Mouse (Mus musculus): ENCODE results near the gene Ing1.
A peak's percentile ranks its signal among the peaks of the same experiment; 100 is the strongest.
"Not testable (repeated sequence)": the region's sequence is repeated elsewhere in the genome, so short reads cannot be mapped to it uniquely, and the experiment has no call there.

Gene Ing1

DNA sequence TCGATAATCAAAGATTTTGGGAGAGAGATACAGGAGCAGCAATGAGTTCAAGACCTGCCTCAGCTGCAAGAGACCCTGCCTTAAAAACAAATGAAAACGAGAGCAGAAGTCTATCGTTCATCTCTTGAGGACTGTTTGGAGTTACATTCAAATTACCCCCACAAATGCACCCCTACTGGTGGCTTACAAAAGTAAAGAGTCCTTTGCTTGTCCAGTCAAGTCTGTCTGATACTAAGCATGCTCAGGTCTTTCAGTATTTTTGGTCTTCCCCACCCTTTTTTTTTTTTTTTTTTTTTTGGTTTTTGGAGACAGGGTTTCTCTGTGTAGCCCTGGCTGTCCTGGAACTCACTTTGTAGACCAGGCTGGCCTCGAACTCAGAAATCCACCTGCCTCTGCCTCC is 3.9 kb upstream of the Ing1 start:
- not testable (repeated sequence) for DNase-seq (ENCODE audit: low spot score)

DNA sequence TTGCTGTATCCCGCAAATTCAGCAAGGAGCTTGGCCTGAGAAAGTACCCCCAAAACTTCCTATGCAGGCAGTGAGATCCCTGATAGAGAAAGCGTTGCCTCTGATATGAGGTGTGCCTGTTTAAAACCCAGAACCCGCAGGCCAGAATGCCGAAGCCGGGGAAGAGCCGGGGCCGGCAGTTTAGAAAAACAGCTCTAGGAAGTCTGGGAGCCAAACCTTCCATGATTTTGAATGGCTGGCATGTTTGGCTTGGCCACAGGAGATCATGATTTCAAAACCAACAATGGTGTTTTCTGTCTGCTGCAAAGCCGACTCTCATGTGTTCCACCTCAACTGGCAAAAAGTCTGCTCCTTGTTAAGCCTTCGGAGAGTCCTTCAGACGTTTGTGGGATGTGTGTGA is 3.0 kb upstream of the Ing1 start:
- DNase-seq (ENCODE audit: low spot score): no peak

DNA sequence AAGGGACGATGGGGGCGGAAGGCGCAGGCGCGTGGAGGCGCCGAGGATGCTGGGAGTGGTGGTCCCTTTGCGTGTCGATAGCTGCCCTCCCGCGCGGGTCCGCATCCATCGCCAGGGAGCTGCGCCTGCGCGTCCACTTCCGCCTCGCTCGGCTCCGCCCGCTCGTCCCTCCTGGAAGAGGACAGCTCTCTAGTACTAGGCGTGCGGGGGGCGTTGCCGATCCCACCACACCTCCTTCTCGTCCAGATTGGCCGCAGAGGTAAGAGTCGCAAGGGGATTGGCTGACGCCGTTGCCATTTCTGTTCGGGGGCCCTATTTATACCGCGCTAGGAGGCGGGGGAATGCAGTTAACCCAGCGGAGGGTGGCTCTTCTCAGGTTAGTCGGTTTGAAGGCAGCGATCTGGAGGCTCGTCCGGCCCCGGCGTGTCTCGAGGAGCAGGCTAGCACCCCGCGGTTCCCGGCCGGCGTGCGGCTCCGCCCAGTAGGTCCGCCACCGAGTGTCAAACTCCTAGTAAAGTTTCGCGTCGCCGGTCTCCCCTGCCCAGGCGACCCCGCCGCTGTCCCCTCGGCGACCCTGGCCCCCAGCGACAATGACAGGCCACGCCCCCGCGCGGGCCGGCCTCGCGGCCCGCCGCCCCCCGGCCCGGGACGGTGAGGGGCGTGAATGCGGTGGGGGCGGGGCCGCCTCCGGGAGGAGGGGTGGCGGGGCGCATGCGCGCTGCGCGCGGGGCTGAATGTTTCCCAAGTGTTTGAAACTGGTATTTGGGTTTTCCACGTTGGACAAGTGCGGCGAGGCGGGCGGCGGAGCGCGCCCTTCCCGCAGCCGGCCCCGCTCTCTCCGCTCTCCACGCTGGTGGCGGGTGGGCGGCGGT is 585 bp downstream of the Ing1 start:
- DNase-seq (ENCODE audit: low spot score): peak; percentile 100

DNA sequence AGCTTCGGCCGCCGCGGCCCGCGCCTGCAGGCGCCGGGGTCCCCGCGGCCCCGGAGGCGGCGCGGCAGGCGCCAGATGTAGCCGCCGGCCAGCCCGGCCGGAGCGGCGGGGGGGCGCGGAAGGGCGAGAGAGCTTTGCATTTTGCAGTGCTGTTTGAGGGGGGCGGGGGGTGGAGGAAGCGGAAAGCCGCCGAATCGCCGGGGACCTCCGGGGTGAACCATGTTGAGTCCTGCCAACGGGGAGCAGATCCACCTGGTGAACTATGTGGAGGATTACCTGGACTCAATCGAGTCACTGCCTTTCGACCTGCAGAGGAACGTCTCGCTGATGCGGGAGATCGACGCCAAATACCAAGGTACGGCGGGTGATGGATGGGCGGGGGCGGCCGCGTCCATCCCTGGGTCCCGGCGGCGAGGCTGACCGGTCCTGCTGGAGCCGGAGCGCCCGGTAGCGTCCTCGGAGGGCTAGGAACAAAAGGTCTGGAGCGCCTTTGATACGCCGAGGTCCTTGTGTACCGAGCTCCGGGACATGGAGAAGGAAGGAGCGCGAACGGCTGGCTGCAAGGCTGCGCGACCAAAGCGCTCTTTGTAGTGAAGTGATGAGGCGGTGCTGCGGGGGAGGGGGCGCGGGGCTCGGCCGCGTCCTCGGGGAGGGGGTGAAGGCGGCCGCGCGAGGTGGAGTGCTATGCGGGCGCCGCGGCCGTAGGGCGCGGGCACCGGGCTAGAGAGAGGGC is 1.5 kb downstream of the Ing1 start:
- DNase-seq (ENCODE audit: low spot score): peak; percentile 11

DNA sequence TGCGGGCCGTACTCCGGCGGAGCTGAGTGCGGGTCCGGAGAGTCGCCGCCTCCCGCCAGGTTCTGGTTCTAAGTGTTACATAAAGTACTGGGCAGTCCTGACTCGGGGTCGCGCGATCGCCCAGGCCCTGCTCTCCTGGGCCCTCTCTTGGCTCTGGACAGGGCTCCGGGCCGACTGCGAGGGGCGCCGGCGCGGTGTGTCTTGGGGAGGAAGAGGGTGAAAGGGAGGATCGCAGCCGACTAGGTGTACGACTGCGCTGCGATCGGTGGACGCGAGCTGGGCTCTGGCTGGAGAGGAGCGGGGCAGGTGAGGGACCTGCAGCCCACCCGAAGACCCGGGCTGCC is 2.0 kb downstream of the Ing1 start:
- no peak for DNase-seq (ENCODE audit: low spot score)

DNA sequence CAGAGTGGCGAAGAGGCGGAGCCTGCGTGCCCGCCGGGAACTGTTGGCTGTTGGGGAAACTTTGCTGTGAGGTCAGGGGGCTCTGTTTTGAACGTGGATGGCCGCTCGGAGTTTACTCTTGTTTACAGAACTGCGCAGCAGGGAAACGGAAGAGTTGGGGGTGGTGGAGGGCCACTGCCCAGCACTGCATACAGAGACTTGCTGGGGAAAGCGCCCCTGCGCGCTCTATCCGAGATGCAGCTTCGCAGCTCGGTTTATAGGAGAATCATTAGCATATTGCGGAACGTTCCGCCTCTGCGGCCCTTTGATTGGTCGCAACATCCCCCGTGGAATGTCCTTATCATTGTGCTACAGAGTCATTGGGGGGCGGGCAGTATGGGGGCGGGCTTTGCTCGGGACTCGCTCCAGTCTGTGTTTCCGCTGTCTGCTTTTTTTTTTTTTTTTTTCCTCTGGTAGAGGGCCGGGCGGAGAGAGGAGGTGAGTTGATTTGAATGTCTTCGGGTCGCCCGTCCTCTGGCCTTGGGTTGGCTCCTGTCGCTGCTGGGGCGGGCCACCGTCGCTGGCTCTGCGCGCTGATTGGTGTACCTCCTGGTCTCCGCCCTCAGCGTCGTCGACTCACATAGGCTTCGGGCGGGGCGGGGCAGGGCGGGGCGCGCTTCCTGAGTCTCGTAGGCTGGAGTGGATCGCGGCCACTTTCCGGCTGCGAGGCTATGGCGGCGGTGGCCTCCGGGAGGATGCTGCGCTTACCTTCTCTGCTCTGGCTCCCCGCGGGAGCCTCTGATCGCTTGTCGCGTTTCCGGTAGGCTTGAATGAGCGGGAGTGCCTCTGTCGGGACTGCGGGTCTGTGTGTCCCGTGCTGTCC is 2.6 kb downstream of the Ing1 start:
- peak; percentile 97 for DNase-seq (ENCODE audit: low spot score)

DNA sequence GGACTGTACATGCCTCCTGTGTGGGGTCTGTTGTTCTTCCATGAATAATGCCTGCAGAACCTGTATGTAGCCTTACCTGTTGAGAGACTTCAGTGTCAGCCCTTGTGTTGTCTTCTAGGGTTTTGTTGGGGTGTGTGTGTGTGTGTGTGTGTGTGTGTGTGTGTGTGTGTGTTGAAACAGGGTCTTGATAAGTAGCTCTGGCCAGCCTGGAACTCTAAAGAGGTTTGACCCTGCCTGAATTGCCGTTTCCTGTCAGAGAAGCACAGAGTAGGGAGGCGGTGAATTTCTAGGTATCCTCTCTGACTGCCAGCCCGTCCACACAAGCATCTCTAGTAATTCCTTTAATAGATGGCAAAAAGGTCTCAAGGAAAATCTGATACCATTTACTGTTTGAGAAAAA is 4.1 kb downstream of the Ing1 start:
- no peak for DNase-seq (ENCODE audit: low spot score)

DNA sequence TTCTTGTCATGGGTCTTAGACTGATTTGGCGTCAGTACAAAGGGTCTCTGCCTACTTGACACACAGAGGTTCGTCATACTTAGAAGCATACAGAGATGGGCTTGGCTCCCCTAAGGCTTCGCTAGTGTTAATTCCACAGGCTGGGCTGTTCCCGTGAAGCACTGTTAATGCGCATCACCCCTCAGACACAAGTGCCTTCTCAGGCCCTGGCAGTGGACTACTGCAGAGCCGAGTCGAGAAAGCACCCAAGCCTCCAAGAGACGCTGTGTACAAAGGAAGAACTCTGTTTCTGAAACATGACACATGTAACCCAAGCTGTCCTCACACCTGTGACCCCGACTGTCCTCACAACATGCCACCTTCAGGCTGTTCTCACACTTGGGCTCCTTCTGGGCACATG is 4.8 kb downstream of the Ing1 start:
- no peak for DNase-seq (ENCODE audit: low spot score)

DNA sequence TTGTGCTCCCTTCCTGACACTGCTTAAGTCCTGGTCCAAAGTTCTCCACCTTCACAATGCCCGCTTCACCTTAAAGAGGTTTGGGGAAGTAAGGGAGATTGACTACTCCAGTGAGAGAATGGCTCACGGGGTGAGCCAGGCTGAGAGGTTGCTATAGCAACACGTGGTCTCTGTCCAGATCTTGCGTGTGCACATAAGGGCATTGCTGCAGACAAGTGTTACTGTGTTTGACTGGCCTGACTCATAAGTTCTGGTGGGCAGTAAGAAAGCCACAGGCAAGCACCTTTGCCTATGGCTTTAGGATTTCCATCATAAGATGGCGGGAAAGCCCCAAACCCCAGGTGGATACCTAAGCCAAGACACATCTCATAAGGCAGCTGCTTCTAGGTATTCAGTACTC is 8.9 kb downstream of the Ing1 start:
- no peak for DNase-seq (ENCODE audit: low spot score)

DNA sequence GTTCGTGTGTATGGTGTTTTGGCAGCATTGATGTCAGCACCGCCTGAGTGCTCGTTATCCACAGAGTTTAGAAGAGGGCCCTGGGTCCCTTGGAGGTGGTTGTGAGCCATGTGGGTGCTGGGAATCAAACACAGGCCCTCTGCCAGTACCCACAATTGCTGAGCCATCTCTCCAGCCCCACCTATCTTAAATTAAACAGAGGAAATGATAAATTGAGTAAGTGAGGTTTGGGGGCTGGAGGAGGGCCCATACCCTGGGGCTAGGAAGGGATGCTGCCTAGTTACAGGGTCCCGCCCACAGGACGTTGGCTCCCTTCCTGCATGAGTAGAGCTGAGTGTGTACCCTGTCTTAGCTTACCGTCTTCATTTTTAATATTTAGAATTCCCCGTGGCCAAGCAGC is 9.3 kb downstream of the Ing1 start:
- DNase-seq (ENCODE audit: low spot score): no peak

DNA sequence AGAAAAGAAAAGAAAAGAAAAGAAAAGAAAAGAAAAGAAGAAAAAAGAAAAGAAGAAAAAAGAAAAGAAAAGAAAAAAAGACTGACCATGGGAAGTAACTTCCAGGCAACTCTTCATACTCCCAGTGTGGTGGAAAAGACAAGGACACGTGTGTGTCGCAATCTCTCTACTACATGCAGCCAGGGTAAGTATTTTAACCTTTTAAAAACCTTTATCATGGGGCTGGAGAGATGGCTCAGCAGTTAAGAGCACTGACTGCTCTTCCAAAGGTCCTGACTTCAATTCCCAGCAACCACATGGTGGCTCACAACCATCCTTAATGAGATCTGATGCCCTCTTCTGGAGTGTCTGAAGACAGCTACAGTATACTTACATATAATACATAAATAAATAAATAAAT is 12.8 kb downstream of the Ing1 start:
- not testable (repeated sequence) for DNase-seq (ENCODE audit: low spot score)

DNA sequence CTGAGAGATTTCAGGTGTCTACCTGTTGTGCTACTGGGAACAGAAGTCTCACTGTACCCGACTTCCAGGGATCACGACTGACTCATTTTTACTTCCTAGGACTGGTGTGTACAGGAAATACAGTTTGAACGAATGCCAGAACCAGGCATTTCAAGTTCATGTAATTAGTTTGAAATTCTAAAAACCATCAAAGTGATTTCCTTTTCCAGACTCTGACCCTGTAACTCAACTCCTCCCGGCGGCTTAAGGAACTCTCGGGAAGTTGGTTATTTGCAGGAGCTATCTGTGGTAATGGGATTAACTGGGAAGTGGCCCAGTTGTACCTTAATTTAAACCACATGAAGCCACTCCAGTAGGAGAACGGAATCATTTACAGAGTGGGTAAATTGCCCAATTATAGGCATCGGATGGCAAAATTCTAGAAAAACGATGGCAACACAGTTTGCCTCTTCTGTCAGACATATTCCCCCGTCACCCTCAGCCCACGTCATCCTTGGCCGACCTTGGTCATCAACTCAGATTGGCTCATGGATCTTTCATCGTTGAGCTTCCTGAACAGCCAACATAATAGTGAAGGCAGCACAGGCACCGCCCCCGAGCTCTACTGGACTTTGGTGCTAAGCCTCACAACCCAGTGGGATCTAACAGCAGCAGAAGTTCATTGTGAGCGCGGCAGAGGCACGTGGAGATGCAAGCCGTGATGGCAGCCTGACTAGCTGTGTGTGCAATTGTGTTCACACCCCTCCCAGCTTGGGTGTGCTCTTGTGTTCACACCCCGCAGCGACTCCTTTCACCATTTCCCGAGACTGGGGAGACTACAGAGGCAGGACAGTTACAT is 14.1 kb downstream of the Ing1 start:
- DNase-seq (ENCODE audit: low spot score): no peak

DNA sequence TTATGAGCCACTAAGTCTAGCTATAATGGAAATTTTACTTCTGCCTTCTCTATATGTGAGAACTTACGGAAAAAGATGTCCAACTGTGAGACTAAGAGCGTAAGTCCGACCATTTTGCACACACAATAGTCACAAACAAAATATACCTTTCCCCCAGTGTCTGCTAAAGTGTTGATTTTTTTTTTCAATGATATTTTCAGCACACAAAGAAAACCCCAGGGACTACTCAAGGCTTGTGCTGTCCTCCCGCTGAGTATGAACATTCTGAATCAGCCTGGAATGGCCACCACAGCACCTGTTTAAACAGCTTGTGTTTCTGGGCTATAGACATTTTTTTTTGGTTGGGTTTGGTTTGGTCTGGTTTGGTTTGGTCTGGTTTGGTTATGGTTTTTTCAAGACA is 15.4 kb downstream of the Ing1 start:
- no peak for DNase-seq (ENCODE audit: low spot score)

DNA sequence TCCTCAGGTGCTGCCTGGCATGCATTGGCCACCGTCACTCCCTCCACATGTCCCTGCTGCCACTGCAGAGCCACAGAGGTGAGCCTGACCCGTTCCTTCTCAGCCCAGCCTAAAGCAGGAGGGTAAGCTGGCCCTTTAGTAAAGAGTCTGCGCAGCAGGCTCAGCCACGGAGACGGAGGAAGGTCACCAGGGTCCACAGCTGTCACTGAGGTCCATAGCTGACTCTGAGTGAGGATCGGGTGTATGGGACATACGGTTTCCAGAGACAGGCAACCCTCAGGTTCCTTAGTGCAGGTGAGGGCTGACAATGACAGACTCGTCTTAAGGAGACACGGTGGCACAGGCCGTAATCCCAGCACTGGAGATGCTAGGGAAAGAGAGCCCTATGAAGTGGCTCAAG is 16.6 kb downstream of the Ing1 start:
- DNase-seq (ENCODE audit: low spot score): no peak

DNA sequence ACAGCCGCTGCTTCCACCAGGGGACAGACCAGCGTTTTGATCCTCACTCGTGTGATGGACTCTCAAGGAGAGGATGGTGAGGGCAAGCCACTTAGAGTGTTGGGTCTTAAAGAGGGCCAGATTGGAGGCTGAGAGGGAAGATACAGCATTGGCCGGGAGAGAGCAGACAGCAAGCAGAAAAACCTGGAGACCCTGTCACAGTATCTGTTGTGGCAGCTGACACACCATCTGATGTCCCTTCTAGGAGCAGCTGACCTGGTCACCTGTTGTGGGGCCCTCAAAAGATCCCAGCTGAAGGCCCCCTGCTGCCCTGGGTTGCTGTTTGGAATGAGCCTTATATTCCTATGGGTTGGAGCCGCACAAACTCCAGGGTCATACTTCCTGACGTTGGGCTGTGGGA is 17.1 kb downstream of the Ing1 start:
- DNase-seq (ENCODE audit: low spot score): no peak

DNA sequence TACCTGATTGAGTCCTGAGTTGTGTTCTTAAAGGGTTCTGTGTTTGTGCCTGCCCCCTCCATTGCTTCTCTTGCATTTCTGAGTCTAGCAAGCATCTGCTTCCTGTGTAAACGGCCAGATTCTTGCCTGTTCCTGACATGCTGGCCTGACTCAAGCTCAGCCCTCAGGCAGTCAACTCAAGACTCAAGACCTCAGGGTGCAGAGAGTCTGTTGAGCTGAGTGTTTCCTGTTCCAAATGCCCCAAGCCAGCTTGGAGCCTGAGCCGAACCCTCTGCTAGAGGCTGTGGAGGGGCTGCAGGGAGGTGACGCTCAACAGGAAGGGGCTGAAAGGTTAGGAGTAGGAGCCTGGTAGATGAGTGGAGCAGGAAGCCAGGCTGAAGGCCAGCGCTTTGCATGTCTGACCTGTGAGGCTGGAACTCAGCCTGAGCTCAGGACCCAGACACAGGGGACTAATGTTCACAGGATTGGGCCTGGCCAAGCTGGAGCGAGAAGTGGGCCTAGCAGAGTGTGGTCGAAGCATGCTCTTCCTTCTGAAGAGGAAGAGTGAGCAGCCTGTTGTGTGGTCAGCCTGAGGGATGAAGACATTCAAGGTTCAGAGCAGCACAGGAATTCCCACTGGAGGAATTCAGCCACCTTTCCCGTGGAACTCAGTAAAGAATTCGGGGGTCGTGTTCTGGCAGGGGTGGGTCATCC is 19.7 kb downstream of the Ing1 start:
- DNase-seq (ENCODE audit: low spot score): no peak

DNA sequence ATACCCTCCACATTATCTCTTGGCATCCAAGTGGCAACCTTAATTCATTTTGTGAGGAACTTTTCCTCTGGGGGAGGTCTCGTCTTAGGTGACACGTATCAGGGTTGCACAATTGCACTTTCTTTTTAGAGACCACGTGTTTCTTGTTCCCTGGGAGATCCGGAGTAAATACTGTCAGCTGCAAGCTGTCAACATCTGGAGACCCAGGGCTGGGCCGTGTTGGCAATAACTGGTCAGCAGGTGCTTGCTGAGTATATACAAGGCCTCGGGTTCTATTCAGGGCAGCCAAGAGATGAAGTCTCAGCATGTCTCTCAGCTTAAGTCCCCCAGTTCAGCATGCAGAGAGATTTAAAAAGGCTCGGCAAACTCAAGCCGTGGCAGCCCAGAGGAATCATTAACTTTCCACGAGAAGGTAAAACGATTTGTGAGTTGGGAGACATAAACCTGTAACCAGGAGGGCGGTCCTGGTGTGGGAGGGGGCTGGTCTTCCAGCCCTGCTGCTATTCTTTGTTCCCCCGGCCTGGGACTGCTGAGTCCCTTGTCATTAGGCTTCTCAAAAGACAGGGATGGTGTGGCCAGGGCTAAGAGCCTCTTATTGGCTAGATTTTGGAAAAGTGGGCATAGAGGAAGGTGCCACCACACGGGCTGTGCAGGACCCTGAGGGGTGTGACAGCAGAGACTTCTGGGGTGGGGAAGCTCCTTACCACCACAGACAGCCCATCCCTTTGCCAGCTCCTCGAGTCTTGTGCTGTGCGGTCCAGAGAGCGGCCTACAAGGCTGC is 20.4 kb downstream of the Ing1 start:
- no peak for DNase-seq (ENCODE audit: low spot score)

DNA sequence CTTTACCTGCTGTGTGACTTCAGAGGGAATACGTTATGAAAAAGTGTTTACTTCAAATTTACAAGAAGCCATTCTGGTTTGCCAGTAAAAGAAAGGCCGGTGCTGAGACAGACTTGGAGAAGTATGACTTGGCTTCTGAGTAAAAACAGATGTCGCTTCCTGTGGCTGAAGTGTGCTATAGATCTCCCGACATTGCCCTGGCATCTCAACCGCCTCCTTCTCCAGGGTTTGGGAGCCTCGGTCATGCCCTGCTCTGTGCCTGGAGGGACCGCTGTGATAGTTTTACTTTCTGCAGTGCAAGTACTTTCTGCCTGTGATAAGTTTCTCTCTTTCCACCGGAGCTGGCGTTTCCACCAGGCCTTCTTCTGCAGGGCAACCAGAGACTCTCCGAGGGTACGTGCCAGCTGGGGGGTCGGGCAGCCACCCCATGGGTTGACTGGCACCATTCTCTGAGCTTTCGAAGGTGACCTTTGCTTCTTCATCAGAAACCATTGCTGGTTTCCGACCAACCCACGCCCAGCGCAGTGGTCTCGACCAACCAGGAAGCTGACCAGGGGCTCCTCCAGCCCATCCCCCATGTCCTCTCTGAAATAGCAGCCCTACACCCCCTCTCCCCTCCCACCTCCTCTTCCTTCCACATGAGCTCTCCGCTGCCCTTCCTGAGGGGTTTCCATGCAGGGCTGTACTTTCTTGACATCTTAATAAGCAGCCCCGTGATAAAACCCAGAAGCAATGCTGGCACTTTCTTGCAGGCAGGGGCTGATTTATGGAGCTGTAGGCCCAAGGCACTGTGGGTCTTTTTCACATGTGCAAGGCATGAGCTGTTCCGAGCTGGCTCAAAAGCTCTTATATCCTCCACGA is 30.4 kb downstream of the Ing1 start:
- DNase-seq (ENCODE audit: low spot score): no peak

DNA sequence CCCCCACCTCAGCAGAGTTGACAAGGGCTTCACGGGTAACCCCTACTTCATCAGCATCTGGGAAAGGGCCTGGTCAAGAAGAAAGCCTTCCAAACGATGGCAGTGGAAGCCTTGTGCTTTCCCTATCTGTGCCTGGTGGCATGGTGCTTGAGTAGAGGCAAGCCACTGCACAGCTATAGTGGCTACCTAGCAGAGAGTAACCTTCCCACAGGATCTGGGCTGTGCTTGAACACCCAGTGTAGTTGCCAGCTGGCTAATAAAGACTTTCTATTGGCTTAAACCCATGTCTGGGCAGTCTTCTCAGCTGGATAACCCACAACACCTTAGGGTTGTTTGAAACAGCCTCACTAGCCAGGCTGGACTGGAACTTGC is 31.0 kb downstream of the Ing1 start:
- no peak for DNase-seq (ENCODE audit: low spot score)
